Mouse (Mus musculus) stomach, postnatal 0 days (tissue): ENCODE measurements around the gene Tmem59l. TPM values are rescaled to one million over a fixed set of nuclear protein-coding genes. Genes with fewer than 3 reads are reported as not detected.

ENCODE experiments used
- ATAC-seq: fragments of 200-750 bp; cut with Nextera tagmentation; 2 replicates; pipeline ENCODE4 v1.8.0; 2017; ENCODE audit not compliant: low FRiP score, low TSS enrichment
- DNase-seq: peaks from one replicate; pipeline ENCODE4 v3.0.0-alpha.2; 2016; ENCODE audit warnings: low spot score
- H3K27ac ChIP-seq: fragments of 300-500 bp; sonication (generic); replicated peaks from 2 replicates; pipeline ENCODE4 v1.5.1; 2014; ENCODE audit warnings: mild to moderate bottlenecking, control low read depth
- H3K27me3 ChIP-seq: fragments of 300-500 bp; sonication (generic); 2 replicates; pipeline ENCODE4 v1.6.1; 2014; ENCODE audit warnings: low read length; ENCODE audit not compliant: control insufficient read depth, insufficient read depth
- H3K36me3 ChIP-seq: fragments of 300-500 bp; sonication (generic); 2 replicates; pipeline ENCODE4 v1.6.1; 2014; ENCODE audit warnings: low read length, mixed read lengths; ENCODE audit not compliant: control insufficient read depth, insufficient read depth
- H3K4me1 ChIP-seq: fragments of 300-500 bp; sonication (generic); replicated peaks from 2 replicates; pipeline ENCODE4 v1.6.1; 2014; ENCODE audit warnings: antibody characterized with exemption; ENCODE audit not compliant: control insufficient read depth, insufficient read depth
- H3K4me2 ChIP-seq: fragments of 300-500 bp; sonication (generic); replicated peaks from 2 replicates; pipeline ENCODE4 v1.6.1; 2014; ENCODE audit warnings: low read depth, mild to moderate bottlenecking, control low read depth, moderate library complexity
- H3K4me3 ChIP-seq: fragments of 300-500 bp; sonication (generic); 2 replicates; pipeline ENCODE4 v1.5.1; 2014; ENCODE audit warnings: low read depth, low read length, control low read depth
- H3K9ac ChIP-seq: fragments of 300-500 bp; sonication (generic); 2 replicates; pipeline ENCODE4 v1.6.1; 2014; ENCODE audit warnings: mild to moderate bottlenecking, low read length, control low read depth, mixed read lengths
- H3K9me3 ChIP-seq: fragments of 300-500 bp; sonication (generic); 2 replicates; pipeline ENCODE4 v1.6.1; 2016; ENCODE audit warnings: low read length; ENCODE audit not compliant: control insufficient read depth
- CTCF ChIP-seq: IDR thresholded peaks from 2 replicates; pipeline ENCODE4 v1.5.1; 2016; ENCODE audit warnings: antibody characterized with exemption, low read depth, mild to moderate bottlenecking, moderate library complexity
- EP300 ChIP-seq: optimal IDR thresholded peaks from 2 replicates; pipeline ENCODE3; 2016; ENCODE audit warnings: antibody characterized with exemption
- WGBS: fragments of 180-500 bp; shearing (Covaris S2); extraction: QIAGEN DNeasy Blood & Tissue Kit; methylation state at CpG from one replicate; pipeline ENCODE4 v1.1.7; 2014; 5-methylcytosine and 5-hydroxymethylcytosine counted together
- polyA plus RNA-seq: library from polyadenylated mRNA; unstranded; fragments of >200 nt; fragmentation: Nextera tagmentation; extraction: Ambion mirVana; gene quantifications from 2 replicates; pipeline ENCODE4 v1.2.1, GENCODE M21; 2015

The Tmem59l gene
- polyA plus RNA-seq, 1 experiment from 2014 or later, result 2.4 TPM

DNA sequence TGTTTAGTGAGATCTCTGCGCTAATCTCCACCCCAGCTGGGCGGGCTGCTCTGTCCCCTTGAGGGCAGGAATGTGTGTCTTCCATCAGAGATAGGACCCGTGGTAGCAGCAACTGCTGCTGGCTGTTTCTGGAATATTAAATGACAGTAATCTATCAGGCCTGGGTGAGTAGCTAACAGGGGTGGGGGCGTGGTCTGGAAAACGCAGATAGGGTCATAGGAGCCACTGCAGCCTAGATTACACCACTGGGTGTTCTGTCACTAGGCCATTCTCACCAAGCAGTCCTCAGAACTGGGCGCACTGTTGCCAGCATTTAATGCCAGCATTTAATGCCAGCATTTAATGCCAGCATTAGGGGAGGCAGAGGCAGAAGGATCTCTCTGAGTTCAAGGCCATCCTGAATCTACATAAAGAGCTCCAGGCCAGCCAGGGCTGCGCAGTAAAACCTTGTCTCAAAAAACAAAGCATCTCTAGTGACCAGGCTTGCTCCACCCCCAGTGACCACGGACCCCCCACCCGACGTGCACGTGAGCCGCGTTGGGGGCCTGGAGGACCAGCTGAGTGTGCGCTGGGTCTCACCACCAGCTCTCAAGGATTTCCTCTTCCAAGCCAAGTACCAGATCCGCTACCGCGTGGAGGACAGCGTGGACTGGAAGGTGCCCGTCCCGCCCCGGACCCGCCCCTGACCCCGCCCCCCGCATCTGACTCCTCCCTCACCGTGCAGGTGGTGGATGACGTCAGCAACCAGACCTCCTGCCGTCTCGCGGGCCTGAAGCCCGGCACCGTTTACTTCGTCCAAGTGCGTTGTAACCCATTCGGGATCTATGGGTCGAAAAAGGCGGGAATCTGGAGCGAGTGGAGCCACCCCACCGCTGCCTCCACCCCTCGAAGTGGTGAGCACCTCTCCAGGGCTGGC, 13.5 kb upstream of the Tmem59l start:
- H3K4me3 ChIP-seq, result peak overlapping the region; percentile 2; the same call in 1 of the 2 replicates
- peak; percentile 74 for DNase-seq
- no peak overlapping the region for H3K9ac ChIP-seq
- H3K9me3 ChIP-seq, result no peaks in the 10 kb centered on the region
- no peak overlapping the region for H3K27ac ChIP-seq
- H3K27me3 ChIP-seq, result peaks cover 8% of the 10 kb centered on the region; the same call in 1 of the 2 replicates
- TF ChIP-seq EP300, result no peak
- 14% methylated on average over 39 of the region's 39 CpGs for WGBS
- peaks cover 1% of the 10 kb centered on the region for H3K4me1 ChIP-seq
- peak; percentile 7; the same call in 1 of the 2 replicates for ATAC-seq
- H3K4me2 ChIP-seq, result peak overlapping the region; percentile 8; the same call in 1 of the 2 replicates
- H3K36me3 ChIP-seq, result no peaks in the 10 kb centered on the region

DNA sequence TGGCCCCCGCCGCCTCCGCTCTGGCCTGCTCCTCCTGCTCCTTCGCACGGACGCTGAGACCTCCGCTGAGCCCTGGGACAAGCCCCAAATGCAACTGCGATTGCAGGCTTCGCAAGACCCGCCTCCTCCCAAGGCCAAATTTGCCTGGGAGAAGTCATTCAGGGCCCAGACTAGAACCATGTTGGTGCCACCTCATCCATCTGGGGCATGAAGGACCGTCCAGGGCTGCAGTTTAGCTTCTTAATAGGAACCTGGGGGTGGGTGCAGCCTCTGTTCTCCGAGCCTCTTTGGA, 8.6 kb upstream of the Tmem59l start:
- peaks cover 40% of the 10 kb centered on the region for H3K27me3 ChIP-seq
- H3K4me1 ChIP-seq, result no peaks in the 10 kb centered on the region
- no peak overlapping the region for H3K4me2 ChIP-seq
- no peak for ATAC-seq
- H3K9ac ChIP-seq, result no peak overlapping the region
- DNase-seq, result no peak
- TF ChIP-seq EP300, result no peak
- TF ChIP-seq CTCF, result no peak
- no peak overlapping the region for H3K27ac ChIP-seq
- H3K9me3 ChIP-seq, result no peaks in the 10 kb centered on the region
- no peak overlapping the region for H3K4me3 ChIP-seq
- H3K36me3 ChIP-seq, result no peaks in the 10 kb centered on the region
- WGBS, result 33% methylated on average over 12 of the region's 12 CpGs

DNA sequence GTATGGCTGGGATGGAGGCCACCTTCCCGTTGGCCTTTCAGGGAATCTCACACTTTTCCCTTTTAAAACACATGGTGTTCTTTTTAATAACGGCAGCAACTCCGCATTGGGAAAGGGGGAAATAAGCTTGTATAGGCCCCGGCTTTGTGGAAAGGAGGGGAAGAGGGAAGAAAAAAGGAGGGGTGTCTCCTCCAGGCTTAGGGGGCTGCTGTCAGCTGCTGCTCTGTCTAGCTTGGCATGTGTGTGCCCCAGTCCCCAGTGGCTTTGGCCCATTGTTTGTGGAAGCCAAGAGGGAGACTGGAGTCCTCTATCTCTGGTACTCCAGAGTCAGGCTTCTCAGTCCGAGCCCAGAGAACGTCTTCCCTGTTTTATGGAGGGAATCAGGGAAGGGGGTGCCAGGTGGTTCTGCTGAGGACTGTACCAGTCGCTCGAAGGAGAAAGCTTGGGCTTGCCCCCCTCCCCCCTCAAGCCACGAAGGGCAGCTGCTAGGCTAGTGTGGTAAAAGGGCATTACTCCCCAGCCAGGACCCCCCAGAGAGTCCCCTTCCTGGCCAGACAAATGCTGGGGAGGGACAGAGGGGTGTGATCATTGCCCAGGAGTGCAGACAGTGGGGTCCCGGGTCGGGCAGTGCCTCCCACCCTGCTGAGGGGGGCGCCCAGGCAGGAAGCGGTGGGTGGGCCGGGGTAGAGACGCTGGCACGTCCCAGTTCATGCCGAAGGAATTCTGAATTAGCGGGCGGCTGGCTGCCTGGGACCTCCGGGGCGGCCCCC, 8.0 kb upstream of the Tmem59l start:
- Histone ChIP-seq H3K9ac (no peak overlapping the region), H3K4me1 (no peaks in the 10 kb centered on the region), H3K27me3 (peaks cover 40% of the 10 kb centered on the region), H3K4me2 (no peak overlapping the region), H3K9me3 (no peaks in the 10 kb centered on the region), H3K27ac (no peak overlapping the region), H3K4me3 (no peak overlapping the region), H3K36me3 (no peaks in the 10 kb centered on the region)
- WGBS, result 18% methylated on average over 21 of the region's 21 CpGs
- no peak for TF ChIP-seq EP300
- TF ChIP-seq CTCF, result no peak
- DNase-seq (no peak), ATAC-seq (no peak)

DNA sequence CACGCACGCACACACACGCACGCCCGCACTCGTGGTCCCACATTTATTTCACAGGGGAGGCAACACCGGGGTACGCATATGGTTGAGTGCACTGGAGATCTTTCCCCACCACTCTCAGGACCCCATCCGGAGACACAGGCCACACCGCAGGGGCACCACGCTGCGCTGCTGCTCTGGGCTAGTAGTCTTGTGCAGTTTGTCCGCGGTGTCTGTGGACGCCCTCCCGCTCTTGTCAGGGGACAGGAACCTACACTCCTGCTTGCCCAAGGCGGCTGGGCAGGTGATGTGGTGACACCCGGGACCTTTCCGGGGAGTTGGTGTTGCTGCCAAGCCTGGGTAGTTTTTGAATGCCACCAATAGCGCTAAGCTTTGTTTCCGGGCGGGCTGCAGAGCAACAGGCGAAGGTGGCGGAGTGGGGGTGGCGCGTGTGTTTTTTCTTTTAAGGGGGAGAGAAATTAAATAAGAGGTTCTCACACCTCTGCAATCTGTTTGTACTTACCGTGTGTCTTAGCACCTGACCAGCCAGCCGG, 7.3 kb upstream of the Tmem59l start:
- no peaks in the 10 kb centered on the region for H3K4me1 ChIP-seq
- no peak overlapping the region for H3K4me2 ChIP-seq
- no peaks in the 10 kb centered on the region for H3K9me3 ChIP-seq
- TF ChIP-seq CTCF (no peak), EP300 (no peak)
- H3K36me3 ChIP-seq, result no peaks in the 10 kb centered on the region
- 6% methylated on average over 27 of the region's 28 CpGs for WGBS
- peaks cover 43% of the 10 kb centered on the region for H3K27me3 ChIP-seq
- ATAC-seq, result no peak
- no peak overlapping the region for H3K4me3 ChIP-seq
- no peak overlapping the region for H3K27ac ChIP-seq
- no peak overlapping the region for H3K9ac ChIP-seq
- no peak for DNase-seq

DNA sequence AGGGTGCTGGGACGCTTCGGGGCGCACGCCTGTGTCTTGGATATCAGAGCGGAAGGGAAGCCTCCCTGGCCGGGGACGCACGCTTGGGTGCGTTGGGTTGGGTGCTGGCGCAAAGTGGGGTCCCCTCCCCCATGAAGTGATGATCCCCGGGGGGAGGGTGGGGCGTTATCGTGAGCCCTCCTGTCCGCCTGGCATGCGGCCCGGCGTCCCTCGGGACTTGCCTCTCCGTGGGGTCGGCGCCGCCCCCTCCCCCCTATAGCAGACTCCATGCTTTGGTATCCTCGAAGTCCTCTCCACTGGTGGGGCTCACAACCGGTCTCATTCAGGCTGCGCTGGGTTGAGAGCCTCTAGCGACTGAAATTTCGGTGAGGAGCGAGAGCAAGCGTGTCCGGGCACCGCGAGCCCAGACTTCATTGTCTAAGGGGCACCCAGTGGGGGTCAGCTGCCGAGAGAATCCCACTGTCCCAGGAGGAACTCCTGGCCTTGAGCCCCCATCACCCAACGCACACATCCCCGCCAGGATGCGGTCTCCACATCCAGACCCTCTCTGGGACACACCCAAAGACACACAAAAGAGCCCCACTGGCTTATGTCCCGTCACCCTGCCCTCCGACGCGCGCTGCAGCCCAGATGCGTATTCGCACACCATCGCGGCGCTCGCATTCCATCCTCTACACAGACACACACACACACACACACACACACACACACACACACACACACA, 6.7 kb upstream of the Tmem59l start:
- no peak for ATAC-seq
- H3K36me3 ChIP-seq, result no peaks in the 10 kb centered on the region
- WGBS, result under 1% methylated on average over 46 of the region's 47 CpGs
- no peak for TF ChIP-seq CTCF
- no peak for TF ChIP-seq EP300
- DNase-seq, result no peak
- no peak overlapping the region for H3K27ac ChIP-seq
- H3K9me3 ChIP-seq, result no peaks in the 10 kb centered on the region
- peak overlapping the region; percentile 43 for H3K4me3 ChIP-seq
- 0 out of 2 replicates have a peak, but pooled peaks cover 2% of the 10 kb centered on the region for H3K4me1 ChIP-seq
- peak overlapping the region; percentile 75 for H3K4me2 ChIP-seq
- peaks cover 46% of the 10 kb centered on the region for H3K27me3 ChIP-seq
- peak overlapping the region; percentile 45; the same call in 1 of the 2 replicates for H3K9ac ChIP-seq
